Mouse (Mus musculus): ENCODE results near the gene Tlx1. TPM values are rescaled to one million over a fixed set of nuclear protein-coding genes. Genes with fewer than 3 reads are reported as not detected.

The Tlx1 gene
- 1.5 and 7.4 TPM in 2 replicates for polyA plus RNA-seq (2016; fragmentation: Nextera tagmentation; extraction: Ambion mirVana)

- Histone ChIP-seq H3K27ac (peak within 1 kb of the TSS; percentile 54), H3K4me1 (replicated peaks) (peaks cover 45% of the 10 kb centered on the region), H3K9me3 (peaks cover 10% of the 10 kb centered on the region; the same call in 1 of the 2 replicates), H3K27me3 (ENCODE audit: insufficient read depth, poor library complexity, severe bottlenecking) (peaks cover 99% of the 10 kb centered on the region), H3K36me3 (no peaks in the 10 kb centered on the region), H3K4me3 (peak within 1 kb of the TSS; percentile 44)
- under 1% methylated on average over 61 of the region's 61 CpGs for WGBS
- peak; percentile 75 for DNase-seq (ENCODE audit: low spot score)
Observed at GRCm38 (mm10) chr19:45150490-45151181, at the start of gene Tlx1. Gene Tlx1 (plus strand): TSS chr19:45150680.

GRCm38 (mm10) chr19:45105591-45105990 lies 44.9 kb upstream of the Tlx1 start:
- Histone ChIP-seq H3K27ac (no peak overlapping the region), H3K27me3 (ENCODE audit: insufficient read depth, poor library complexity, severe bottlenecking) (peaks cover 87% of the 10 kb centered on the region), H3K4me1 (replicated peaks) (peaks cover 13% of the 10 kb centered on the region), H3K4me3 (no peak overlapping the region), H3K9me3 (no peaks in the 10 kb centered on the region), H3K36me3 (no peaks in the 10 kb centered on the region)
- 48% methylated on average over 1 of the region's 1 CpGs for WGBS
- no peak for DNase-seq (ENCODE audit: low spot score)

- Histone ChIP-seq H3K4me1 (replicated peaks) (peaks cover 13% of the 10 kb centered on the region), H3K36me3 (no peaks in the 10 kb centered on the region), H3K9me3 (no peaks in the 10 kb centered on the region), H3K27me3 (ENCODE audit: insufficient read depth, poor library complexity, severe bottlenecking) (peaks cover 86% of the 10 kb centered on the region), H3K4me3 (no peak overlapping the region), H3K27ac (no peak overlapping the region)
- WGBS, result 46% methylated on average over 6 of the region's 6 CpGs
- no peak for DNase-seq (ENCODE audit: low spot score)
Observed at GRCm38 (mm10) chr19:45106689-45107088, 43.8 kb upstream of the Tlx1 start.

- Histone ChIP-seq H3K27ac (no peak overlapping the region), H3K36me3 (no peaks in the 10 kb centered on the region), H3K4me3 (no peak overlapping the region), H3K9me3 (no peaks in the 10 kb centered on the region), H3K27me3 (ENCODE audit: insufficient read depth, poor library complexity, severe bottlenecking) (peaks cover 81% of the 10 kb centered on the region), H3K4me1 (replicated peaks) (peaks cover 25% of the 10 kb centered on the region)
- no peak for DNase-seq (ENCODE audit: low spot score)
- 78% methylated on average over 8 of the region's 8 CpGs for WGBS
Observed at GRCm38 (mm10) chr19:45110681-45111080, 39.8 kb upstream of the Tlx1 start.

- H3K27ac ChIP-seq, result no peak overlapping the region
- no peaks in the 10 kb centered on the region for H3K9me3 ChIP-seq
- H3K27me3 ChIP-seq (ENCODE audit: insufficient read depth, poor library complexity, severe bottlenecking), result peaks cover 85% of the 10 kb centered on the region
- DNase-seq (ENCODE audit: low spot score), result no peak
- no peak overlapping the region for H3K4me3 ChIP-seq
- peaks cover 29% of the 10 kb centered on the region for H3K4me1 ChIP-seq (replicated peaks)
- no peaks in the 10 kb centered on the region for H3K36me3 ChIP-seq
- WGBS, result 83% methylated on average over 6 of the region's 6 CpGs
Observed at GRCm38 (mm10) chr19:45112444-45112843, 38.0 kb upstream of the Tlx1 start.

- H3K4me1 ChIP-seq (replicated peaks), result peaks cover 34% of the 10 kb centered on the region
- H3K27me3 ChIP-seq (ENCODE audit: insufficient read depth, poor library complexity, severe bottlenecking), result peaks cover 88% of the 10 kb centered on the region
- peak overlapping the region; percentile 38 for H3K4me3 ChIP-seq
- DNase-seq (ENCODE audit: low spot score), result peak; percentile 74
- H3K36me3 ChIP-seq, result no peaks in the 10 kb centered on the region
- 2% methylated on average over 18 of the region's 18 CpGs for WGBS
- H3K9me3 ChIP-seq, result no peaks in the 10 kb centered on the region
- peak overlapping the region; percentile 88 for H3K27ac ChIP-seq
Observed at GRCm38 (mm10) chr19:45113791-45114460, 36.6 kb upstream of the Tlx1 start.

- peaks cover 34% of the 10 kb centered on the region for H3K4me1 ChIP-seq (replicated peaks)
- no peaks in the 10 kb centered on the region for H3K36me3 ChIP-seq
- H3K4me3 ChIP-seq, result no peak overlapping the region
- 36% methylated on average over 3 of the region's 3 CpGs for WGBS
- no peak for DNase-seq (ENCODE audit: low spot score)
- no peak overlapping the region; the same call in 1 of the 2 replicates for H3K27ac ChIP-seq
- peaks cover 89% of the 10 kb centered on the region for H3K27me3 ChIP-seq (ENCODE audit: insufficient read depth, poor library complexity, severe bottlenecking)
- H3K9me3 ChIP-seq, result no peaks in the 10 kb centered on the region
Observed at GRCm38 (mm10) chr19:45114772-45115171, 35.7 kb upstream of the Tlx1 start.

- peaks cover 34% of the 10 kb centered on the region for H3K4me1 ChIP-seq (replicated peaks)
- H3K27me3 ChIP-seq (ENCODE audit: insufficient read depth, poor library complexity, severe bottlenecking), result peaks cover 89% of the 10 kb centered on the region
- H3K9me3 ChIP-seq, result no peaks in the 10 kb centered on the region
- no peaks in the 10 kb centered on the region for H3K36me3 ChIP-seq
- no peak overlapping the region for H3K27ac ChIP-seq
- WGBS, result 67% methylated on average over 1 of the region's 1 CpGs
- DNase-seq (ENCODE audit: low spot score), result peak; percentile 45
- H3K4me3 ChIP-seq, result no peak overlapping the region
Observed at GRCm38 (mm10) chr19:45116798-45117197, 33.7 kb upstream of the Tlx1 start.

GRCm38 (mm10) chr19:45131966-45132628 lies 18.4 kb upstream of the Tlx1 start:
- Histone ChIP-seq H3K36me3 (no peaks in the 10 kb centered on the region), H3K4me1 (replicated peaks) (peaks cover 13% of the 10 kb centered on the region), H3K27me3 (ENCODE audit: insufficient read depth, poor library complexity, severe bottlenecking) (peaks cover 99% of the 10 kb centered on the region), H3K4me3 (no peak overlapping the region), H3K9me3 (no peaks in the 10 kb centered on the region), H3K27ac (no peak overlapping the region)
- WGBS, result 22% methylated on average over 14 of the region's 14 CpGs
- DNase-seq (ENCODE audit: low spot score), result no peak

GRCm38 (mm10) chr19:45142531-45142930 lies 7.9 kb upstream of the Tlx1 start:
- 4% methylated on average over 3 of the region's 3 CpGs for WGBS
- no peak for DNase-seq (ENCODE audit: low spot score)
- Histone ChIP-seq H3K27me3 (ENCODE audit: insufficient read depth, poor library complexity, severe bottlenecking) (peaks cover 99% of the 10 kb centered on the region), H3K4me3 (no peak overlapping the region), H3K27ac (no peak overlapping the region), H3K4me1 (replicated peaks) (peaks cover 20% of the 10 kb centered on the region), H3K36me3 (no peaks in the 10 kb centered on the region), H3K9me3 (0 out of 2 replicates have a peak, but pooled peaks cover under 1% of the 10 kb centered on the region)

- DNase-seq (ENCODE audit: low spot score), result peak; percentile 75
- under 1% methylated on average over 46 of the region's 46 CpGs for WGBS
- H3K9me3 ChIP-seq, result peaks cover 9% of the 10 kb centered on the region; the same call in 1 of the 2 replicates
- peak overlapping the region; percentile 38 for H3K4me3 ChIP-seq
- H3K27me3 ChIP-seq (ENCODE audit: insufficient read depth, poor library complexity, severe bottlenecking), result peaks cover 100% of the 10 kb centered on the region
- H3K4me1 ChIP-seq (replicated peaks), result peaks cover 20% of the 10 kb centered on the region
- no peaks in the 10 kb centered on the region for H3K36me3 ChIP-seq
- H3K27ac ChIP-seq, result no peak overlapping the region
Observed at GRCm38 (mm10) chr19:45143214-45143895, 7.1 kb upstream of the Tlx1 start.

- Histone ChIP-seq H3K9me3 (peaks cover 10% of the 10 kb centered on the region; the same call in 1 of the 2 replicates), H3K27me3 (ENCODE audit: insufficient read depth, poor library complexity, severe bottlenecking) (peaks cover 99% of the 10 kb centered on the region), H3K27ac (no peak overlapping the region), H3K36me3 (no peaks in the 10 kb centered on the region), H3K4me1 (replicated peaks) (peaks cover 37% of the 10 kb centered on the region), H3K4me3 (no peak overlapping the region)
- under 1% methylated on average over 4 of the region's 4 CpGs for WGBS
- no peak for DNase-seq (ENCODE audit: low spot score)
Observed at GRCm38 (mm10) chr19:45147071-45147470, 3.4 kb upstream of the Tlx1 start.

Data from hindbrain, embryonic 10.5 days (tissue).